Mouse (Mus musculus) bone marrow macrophage, adult 2 months (primary cell): ENCODE measurements at regions not wholly inside any gene's neighbourhood (a gene's known extent, or its start where the extent isn't known, plus 50 kb on each side); places are given as distances from the start of the nearest gene placed in this dataset.

ENCODE experiments used
- CTCF ChIP-seq: IDR thresholded peaks from 2 replicates; pipeline ENCODE4 v1.5.1; 2012; ENCODE audit warnings: low read depth, mild to moderate bottlenecking, low read length, moderate library complexity
- POLR2A ChIP-seq: IDR thresholded peaks from 2 replicates; pipeline ENCODE4 v1.6.1; 2012; ENCODE audit warnings: mild to moderate bottlenecking, low read depth, low read length, borderline replicate concordance

- TF ChIP-seq POLR2A: no peak
- TF ChIP-seq CTCF: no peak
These were observed 103.3 kb upstream of the Rapgef5 start for GRCm38 (mm10) chr12:117412779-117413505.
